Mouse (Mus musculus) liver, embryonic 14.5 days (tissue): ENCODE measurements around the gene Jtb.

Source experiments
- CTCF ChIP-seq: IDR thresholded peaks from 2 replicates; pipeline ENCODE4 v1.5.1; 2016; ENCODE audit warnings: antibody characterized with exemption, low read depth, control low read depth
- EP300 ChIP-seq: IDR thresholded peaks from 2 replicates; pipeline ENCODE4 v1.6.1; 2016; ENCODE audit warnings: antibody characterized with exemption, low read depth

DNA sequence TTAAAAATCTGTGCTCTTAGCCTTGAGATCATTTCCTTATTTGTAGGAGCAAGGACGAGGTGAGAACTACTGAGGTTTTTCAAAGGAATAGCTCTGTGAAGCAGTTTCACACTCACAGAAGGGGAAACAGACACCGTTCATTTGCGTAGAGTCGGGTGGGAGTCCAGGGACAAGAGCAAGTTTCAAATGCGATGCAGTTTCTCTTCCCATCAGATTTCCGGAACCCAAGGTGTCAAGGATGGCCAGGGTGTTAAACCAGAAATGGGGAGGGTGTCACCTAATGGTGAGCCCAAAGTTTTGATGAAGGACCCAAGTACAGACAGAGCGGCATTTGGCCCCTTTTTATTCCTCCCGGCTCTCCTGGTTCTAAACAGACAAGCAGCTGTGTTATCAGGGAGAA, 322 bp upstream of the Jtb start:
- TF ChIP-seq CTCF (no peak), EP300 (no peak)
